Mouse (Mus musculus): Measurements from ENCODE around the gene Chn2. TPM values are rescaled to one million over a fixed set of nuclear protein-coding genes. Genes with fewer than 3 reads are reported as not detected.
A peak's percentile ranks its signal among the peaks of the same experiment; 100 is the strongest.

The Chn2 gene
- total RNA-seq, 1 experiment from 2014 or later, result 15.8 TPM

GRCm38 (mm10) chr6:54125536-54125935 is 86.2 kb downstream of the Chn2 start:
- no peak for ATAC-seq (replicated peaks in 1 of 2; ENCODE audit: insufficient read depth in 1 of 2, low FRiP score in 2 of 2, low TSS enrichment in 1 of 2, low read depth in 1 of 2, poor library complexity in 2 of 2, severe bottlenecking in 2 of 2)

DNA sequence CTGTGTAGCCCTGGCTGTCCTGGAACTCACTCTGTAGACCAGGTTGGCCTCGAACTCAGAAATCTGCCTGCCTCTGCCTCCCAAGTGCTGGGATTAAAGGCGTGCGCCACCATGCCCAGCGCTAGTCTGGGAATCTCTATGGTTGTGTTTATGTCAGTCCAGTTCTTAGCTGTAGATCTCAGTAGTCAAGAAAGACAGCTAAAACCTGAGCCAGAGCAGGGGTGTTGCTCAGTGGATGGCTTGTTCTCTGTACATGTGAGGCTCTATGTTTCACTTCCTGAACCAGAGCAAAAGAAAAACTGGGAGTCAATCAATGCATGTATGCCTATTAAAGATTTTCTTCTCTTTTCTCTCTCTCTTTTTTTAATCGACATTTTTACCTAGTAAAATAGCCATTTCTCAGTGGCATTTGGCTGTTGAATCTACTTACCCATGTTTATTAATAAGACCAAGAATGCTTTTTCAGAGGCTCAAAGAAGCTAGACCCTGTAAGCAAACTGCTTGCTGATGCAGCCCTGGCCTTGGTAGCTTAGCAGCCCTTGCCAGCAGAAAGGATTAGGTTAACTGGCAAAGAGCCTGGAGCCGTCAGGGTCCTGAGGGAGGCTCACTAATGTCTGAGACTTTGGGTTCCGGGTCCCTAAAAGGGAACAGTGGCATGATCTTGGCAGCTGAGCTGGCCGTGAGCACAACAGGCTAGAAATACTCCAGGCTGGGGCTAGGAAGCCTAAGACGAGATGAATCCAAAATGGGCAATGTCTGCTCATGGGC is 87.1 kb downstream of the Chn2 start:
- no peak for ATAC-seq (replicated peaks in 1 of 2; ENCODE audit: insufficient read depth in 1 of 2, low FRiP score in 2 of 2, low TSS enrichment in 1 of 2, low read depth in 1 of 2, poor library complexity in 2 of 2, severe bottlenecking in 2 of 2)

DNA sequence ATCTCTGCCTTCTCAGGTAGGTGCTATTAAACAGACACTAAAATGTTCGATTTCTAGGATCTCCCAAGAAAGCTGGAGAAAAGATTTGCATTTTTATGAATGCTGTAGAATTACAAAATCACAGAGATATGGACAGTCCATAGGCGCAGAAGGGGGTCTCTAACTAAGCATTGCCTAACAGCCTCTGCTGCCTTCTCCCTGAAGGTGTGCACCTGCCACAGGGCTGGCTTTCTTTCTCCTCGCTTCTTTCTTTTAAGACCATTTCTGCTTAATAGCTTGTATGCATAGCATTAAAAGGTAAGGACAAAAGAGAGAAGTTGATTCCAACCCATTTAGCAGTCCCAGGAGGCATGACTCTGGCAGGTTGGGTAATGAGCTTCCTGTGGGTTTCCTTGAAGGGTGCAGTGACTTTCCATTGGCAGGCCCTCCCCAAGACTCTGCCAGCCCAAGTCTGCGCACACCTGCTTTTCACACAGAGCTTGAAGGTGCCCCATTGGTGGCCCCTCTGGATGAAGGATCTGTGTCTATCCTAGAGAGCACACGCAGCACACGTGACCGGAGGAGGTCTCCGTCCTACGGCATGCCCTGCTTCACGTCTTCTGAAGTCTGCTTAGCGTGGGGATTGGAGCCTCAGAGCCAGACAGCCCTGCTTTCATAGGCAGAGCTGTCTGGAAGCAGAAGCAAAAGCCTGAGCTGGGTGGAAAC is 87.8 kb downstream of the Chn2 start:
- peak; percentile 80 to 91 for ATAC-seq (replicated peaks in 1 of 2; ENCODE audit: insufficient read depth in 1 of 2, low FRiP score in 2 of 2, low TSS enrichment in 1 of 2, low read depth in 1 of 2, poor library complexity in 2 of 2, severe bottlenecking in 2 of 2)

GRCm38 (mm10) chr6:54128702-54129101 is 89.3 kb downstream of the Chn2 start:
- no peak for ATAC-seq (replicated peaks in 1 of 2; ENCODE audit: insufficient read depth in 1 of 2, low FRiP score in 2 of 2, low TSS enrichment in 1 of 2, low read depth in 1 of 2, poor library complexity in 2 of 2, severe bottlenecking in 2 of 2)

DNA sequence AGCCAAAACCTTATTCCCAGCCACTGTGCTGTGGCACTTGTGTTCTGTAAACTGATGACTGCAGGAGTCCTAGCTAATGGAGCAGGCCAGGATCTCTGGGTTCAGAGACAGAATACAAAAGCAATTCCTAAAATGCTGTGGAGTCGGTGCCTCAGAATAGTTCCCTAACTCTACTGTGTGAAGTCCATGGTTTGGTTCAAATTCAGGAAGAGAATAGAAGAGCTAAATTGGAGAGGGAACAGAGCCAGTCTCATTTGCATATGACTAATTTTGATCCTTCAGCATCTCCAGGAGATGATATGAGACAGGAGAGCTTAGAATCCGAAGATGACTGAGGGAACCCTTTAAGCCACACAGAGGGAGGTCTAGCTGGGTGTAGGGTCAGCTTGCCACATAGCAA is 90.2 kb downstream of the Chn2 start:
- ATAC-seq (replicated peaks in 1 of 2; ENCODE audit: insufficient read depth in 1 of 2, low FRiP score in 2 of 2, low TSS enrichment in 1 of 2, low read depth in 1 of 2, poor library complexity in 2 of 2, severe bottlenecking in 2 of 2), result no peak

DNA sequence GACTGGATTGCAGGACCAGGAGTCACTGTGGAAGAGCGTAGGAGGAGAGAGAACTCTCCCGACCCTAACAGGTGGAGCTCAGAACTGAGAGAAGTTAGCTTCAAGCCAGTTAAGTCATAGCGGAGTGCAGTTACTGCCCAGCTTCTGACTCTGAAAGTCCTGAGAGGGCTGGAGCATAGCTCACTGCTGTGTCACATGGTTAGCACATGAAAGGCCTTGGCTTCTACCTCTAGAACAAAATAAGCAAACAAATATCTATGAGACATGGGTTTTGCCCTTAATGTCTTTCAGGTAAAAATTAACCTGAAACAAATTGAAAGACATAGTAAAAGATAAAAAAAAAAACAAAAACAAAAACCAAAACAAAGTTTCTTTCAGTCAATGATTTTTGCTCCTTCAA is 91.5 kb downstream of the Chn2 start:
- ATAC-seq (replicated peaks in 1 of 2; ENCODE audit: insufficient read depth in 1 of 2, low FRiP score in 2 of 2, low TSS enrichment in 1 of 2, low read depth in 1 of 2, poor library complexity in 2 of 2, severe bottlenecking in 2 of 2), result no peak

DNA sequence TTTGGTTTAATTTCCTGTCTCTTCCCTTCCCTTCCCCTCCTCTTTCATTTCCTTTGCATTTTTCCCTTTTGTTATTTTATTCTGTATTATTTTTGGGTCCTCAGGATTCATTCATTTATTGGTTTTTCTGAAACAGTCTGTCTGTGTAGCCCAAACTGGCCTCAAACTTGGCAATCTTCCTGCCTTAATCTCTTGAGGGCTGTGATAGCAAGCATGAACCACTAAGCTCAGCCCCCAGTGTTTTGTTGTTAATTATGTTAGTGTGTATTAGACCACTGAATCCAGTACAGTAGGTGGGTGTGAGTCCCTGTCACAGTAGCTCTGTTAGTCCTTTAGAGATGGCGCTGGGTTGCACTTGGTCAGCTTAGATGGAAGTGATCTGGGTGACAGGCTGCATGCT is 93.2 kb downstream of the Chn2 start:
- ATAC-seq (replicated peaks in 1 of 2; ENCODE audit: insufficient read depth in 1 of 2, low FRiP score in 2 of 2, low TSS enrichment in 1 of 2, low read depth in 1 of 2, poor library complexity in 2 of 2, severe bottlenecking in 2 of 2), result no peak

GRCm38 (mm10) chr6:54133231-54133630 is 93.9 kb downstream of the Chn2 start:
- ATAC-seq (replicated peaks in 1 of 2; ENCODE audit: insufficient read depth in 1 of 2, low FRiP score in 2 of 2, low TSS enrichment in 1 of 2, low read depth in 1 of 2, poor library complexity in 2 of 2, severe bottlenecking in 2 of 2), result no peak

GRCm38 (mm10) chr6:54138157-54138556 is 98.8 kb downstream of the Chn2 start:
- no peak for ATAC-seq (replicated peaks in 1 of 2; ENCODE audit: insufficient read depth in 1 of 2, low FRiP score in 2 of 2, low TSS enrichment in 1 of 2, low read depth in 1 of 2, poor library complexity in 2 of 2, severe bottlenecking in 2 of 2)

- ATAC-seq (replicated peaks in 1 of 2; ENCODE audit: insufficient read depth in 1 of 2, low FRiP score in 2 of 2, low TSS enrichment in 1 of 2, low read depth in 1 of 2, poor library complexity in 2 of 2, severe bottlenecking in 2 of 2), result no peak
Measured at GRCm38 (mm10) chr6:54140488-54140887, 101.1 kb downstream of the Chn2 start.

DNA sequence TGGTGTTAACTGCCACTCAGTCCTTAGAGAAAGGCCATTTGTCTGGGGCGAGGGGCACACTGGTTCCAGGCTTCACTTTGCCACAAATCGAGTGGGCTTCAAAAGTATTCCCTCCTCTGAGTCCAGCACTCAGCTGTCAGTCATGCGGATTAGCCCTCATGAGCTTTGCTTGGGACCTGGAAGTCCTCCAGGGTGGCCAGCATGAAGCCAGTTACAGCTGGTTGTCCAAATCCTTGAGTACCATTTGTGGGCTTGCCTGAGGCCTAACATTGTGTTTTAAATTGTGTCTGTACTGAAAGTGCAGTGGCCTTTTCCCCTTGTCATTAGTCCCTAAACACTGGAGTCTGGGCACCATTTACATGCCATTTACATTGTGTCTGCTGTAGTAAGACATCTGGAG is 101.8 kb downstream of the Chn2 start:
- no peak for ATAC-seq (replicated peaks in 1 of 2; ENCODE audit: insufficient read depth in 1 of 2, low FRiP score in 2 of 2, low TSS enrichment in 1 of 2, low read depth in 1 of 2, poor library complexity in 2 of 2, severe bottlenecking in 2 of 2)

DNA sequence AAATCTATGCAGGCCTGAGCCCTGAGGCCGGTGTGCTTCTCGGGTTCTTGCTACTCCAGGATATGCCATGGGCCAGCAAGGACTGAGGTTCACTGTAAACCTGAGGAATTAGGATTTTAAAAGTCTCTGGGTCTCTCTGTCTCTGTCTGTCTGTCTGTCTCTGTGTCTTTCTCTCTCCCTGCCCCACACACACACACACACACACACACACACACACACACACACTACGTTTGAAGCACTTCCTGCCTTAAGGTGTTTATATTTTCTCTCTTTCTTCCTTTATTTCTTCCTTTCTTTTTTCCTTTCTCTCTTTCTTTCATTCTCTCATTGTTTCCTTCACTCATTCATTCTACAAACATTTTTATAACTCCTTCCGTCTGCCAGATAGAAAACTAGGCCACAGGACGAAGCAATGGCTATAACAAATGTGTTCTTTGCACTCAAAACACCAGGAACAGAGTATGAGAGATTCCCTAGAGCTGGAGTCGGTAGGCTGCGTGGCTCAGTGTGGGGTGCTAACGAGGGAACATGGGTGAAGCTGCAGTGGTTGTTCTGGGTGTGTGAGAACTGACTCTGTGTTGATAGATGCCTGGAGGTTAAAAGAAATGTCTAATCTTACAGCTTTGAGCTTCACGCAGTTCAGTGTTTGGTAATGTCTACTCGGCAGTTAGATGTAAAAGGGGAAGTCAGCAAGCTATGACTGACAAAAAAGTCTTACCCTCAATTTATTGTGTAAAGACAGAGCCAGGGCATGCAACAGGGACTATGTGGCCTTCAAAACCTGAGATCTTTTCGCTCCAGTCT is 103.7 kb downstream of the Chn2 start:
- peak; percentile 94 for ATAC-seq (replicated peaks in 1 of 2; ENCODE audit: insufficient read depth in 1 of 2, low FRiP score in 2 of 2, low TSS enrichment in 1 of 2, low read depth in 1 of 2, poor library complexity in 2 of 2, severe bottlenecking in 2 of 2)

GRCm38 (mm10) chr6:54143652-54143960 is 104.3 kb downstream of the Chn2 start:
- ATAC-seq (replicated peaks in 1 of 2; ENCODE audit: insufficient read depth in 1 of 2, low FRiP score in 2 of 2, low TSS enrichment in 1 of 2, low read depth in 1 of 2, poor library complexity in 2 of 2, severe bottlenecking in 2 of 2), result 0 out of 4 replicates have a peak, but pooled peaks of 1 of the 2 experiments have one; percentile 0

- ATAC-seq (replicated peaks in 1 of 2; ENCODE audit: insufficient read depth in 1 of 2, low FRiP score in 2 of 2, low TSS enrichment in 1 of 2, low read depth in 1 of 2, poor library complexity in 2 of 2, severe bottlenecking in 2 of 2), result no peak
Measured at GRCm38 (mm10) chr6:54148844-54149526, 109.6 kb downstream of the Chn2 start.

DNA sequence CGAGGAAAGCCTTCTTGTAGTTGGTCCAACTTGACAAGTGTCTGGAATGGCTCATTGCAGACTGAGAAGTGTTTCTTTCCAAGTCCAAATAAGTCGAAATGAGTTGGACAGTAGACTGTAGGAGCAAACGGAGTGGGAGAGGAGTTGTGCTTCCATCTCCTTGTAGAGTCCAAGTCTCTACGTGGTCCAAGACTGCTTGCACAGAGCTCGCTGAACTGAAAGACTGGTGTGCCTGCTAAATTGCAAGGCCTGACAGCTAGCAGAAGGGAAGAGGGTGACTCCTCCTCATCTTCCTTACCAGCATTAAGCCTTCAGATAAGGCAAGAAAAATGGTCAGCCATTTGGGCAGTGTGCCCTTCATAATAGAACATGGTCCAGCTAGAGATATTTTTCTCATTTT is 111.5 kb downstream of the Chn2 start:
- no peak for ATAC-seq (replicated peaks in 1 of 2; ENCODE audit: insufficient read depth in 1 of 2, low FRiP score in 2 of 2, low TSS enrichment in 1 of 2, low read depth in 1 of 2, poor library complexity in 2 of 2, severe bottlenecking in 2 of 2)

DNA sequence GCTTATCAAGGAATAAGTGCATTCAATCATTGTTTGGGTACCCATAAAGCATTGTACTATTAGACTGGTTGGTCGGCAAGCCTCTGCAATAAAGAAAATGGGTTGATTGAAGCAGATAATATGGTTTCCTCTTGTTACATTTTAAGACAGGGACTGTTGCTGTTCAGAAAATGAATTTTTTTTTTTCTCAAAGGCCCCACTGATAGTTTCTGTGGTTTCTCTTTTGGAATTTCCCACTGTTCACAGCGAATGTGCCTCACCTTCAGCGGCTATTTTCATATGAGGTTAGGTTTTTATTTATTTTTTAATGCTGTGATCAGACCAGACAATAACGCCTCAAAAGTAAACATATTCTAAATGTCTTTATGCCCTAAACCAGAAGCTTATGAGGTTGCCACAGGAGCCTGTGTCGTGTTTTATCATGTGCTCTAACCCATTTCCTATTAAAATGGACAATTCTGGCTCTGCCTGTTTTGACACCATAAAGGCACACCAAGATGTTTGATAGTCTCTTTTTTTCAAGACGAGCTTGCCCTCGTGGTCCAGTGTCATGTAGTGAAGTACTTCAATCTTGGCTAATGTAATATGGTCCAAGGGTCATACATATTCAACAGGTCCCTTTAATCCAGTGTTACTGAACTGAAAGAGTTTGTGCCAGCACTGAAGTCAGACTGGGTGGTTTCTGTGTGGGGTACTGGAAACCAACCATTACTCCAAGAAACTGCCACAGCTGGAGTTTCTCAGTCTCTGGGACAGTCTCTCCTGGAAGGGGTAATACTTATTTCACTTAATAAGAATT is 112.3 kb downstream of the Chn2 start:
- no peak for ATAC-seq (replicated peaks in 1 of 2; ENCODE audit: insufficient read depth in 1 of 2, low FRiP score in 2 of 2, low TSS enrichment in 1 of 2, low read depth in 1 of 2, poor library complexity in 2 of 2, severe bottlenecking in 2 of 2)

GRCm38 (mm10) chr6:54157097-54157496 is 117.7 kb downstream of the Chn2 start:
- ATAC-seq (replicated peaks in 1 of 2; ENCODE audit: insufficient read depth in 1 of 2, low FRiP score in 2 of 2, low TSS enrichment in 1 of 2, low read depth in 1 of 2, poor library complexity in 2 of 2, severe bottlenecking in 2 of 2), result no peak

Measured in hematopoietic stem cell, adult 5-6 weeks (primary cell).